Mouse (Mus musculus) limb, embryonic 13.5 days (tissue): Measurements from ENCODE around the gene Syt2. TPM values are rescaled to one million over a fixed set of nuclear protein-coding genes. Genes with fewer than 3 reads are reported as not detected.

Experiments used
- microRNA-seq: library from miRNA; unstranded; fragments of <30 nt; microRNA quantifications from one replicate; pipeline ENCODE4, GENCODE M21; 2016
- polyA plus RNA-seq: library from polyadenylated mRNA; unstranded; fragments of >200 nt; fragmentation: Nextera tagmentation; extraction: Ambion mirVana; gene quantifications from 2 replicates; pipeline ENCODE4 v1.2.1, GENCODE M21; 2015

Gene Syt2
- polyA plus RNA-seq, 1 experiment from 2014 or later = 0.32 TPM

Small RNA genes lying within 50 kb of the gene (microRNA-seq; reads per million reads assigned to microRNA genes)
- gene Gm22232 = not detected

Other genes with a start within 250 kb of the Syt2 start
- gene Cyb5r1, start 241.1 kb upstream of the Syt2 start, polyA plus RNA-seq = 41.9 and 43.1 TPM in 2 replicates
- gene Adipor1, start 231.3 kb upstream of the Syt2 start, polyA plus RNA-seq = 86.3 and 89.6 TPM in 2 replicates
- gene Klhl12, start 191.1 kb upstream of the Syt2 start, polyA plus RNA-seq = 29.4 and 29.9 TPM in 2 replicates
- 40.1 and 40.8 TPM in 2 replicates for gene Rabif, start 152.0 kb upstream of the Syt2 start, polyA plus RNA-seq
- 0.14 TPM in 1 of 2 replicates, not detected in the other for gene Mgat4e, start 97.0 kb upstream of the Syt2 start, polyA plus RNA-seq
- gene Kdm5b, start 86.5 kb upstream of the Syt2 start, polyA plus RNA-seq = 96.1 and 98.8 TPM in 2 replicates